Mouse (Mus musculus): Measurements from ENCODE around the gene Ccm2.

The Ccm2 gene

DNA sequence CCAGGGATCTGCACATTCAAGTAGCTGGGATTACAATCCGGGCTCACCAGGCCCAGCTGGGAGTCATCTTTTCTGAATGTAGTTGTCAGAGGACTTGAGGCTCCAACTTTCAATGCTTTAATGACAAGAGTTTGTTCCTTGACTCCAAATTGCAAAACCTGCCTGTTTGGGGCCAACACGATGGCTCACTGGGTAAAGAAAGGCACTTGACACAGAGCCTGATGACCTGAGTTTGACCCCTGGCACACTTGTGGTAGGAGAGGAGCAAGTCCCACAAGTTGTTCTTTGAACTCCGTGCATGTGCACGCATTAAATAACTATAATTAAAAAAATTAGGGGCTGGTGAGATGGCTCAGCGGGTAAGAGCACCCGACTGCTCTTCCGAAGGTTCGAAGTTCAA lies 16.7 kb upstream of the Ccm2 start:
- no peak for DNase-seq (ENCODE audit: low spot score)

DNA sequence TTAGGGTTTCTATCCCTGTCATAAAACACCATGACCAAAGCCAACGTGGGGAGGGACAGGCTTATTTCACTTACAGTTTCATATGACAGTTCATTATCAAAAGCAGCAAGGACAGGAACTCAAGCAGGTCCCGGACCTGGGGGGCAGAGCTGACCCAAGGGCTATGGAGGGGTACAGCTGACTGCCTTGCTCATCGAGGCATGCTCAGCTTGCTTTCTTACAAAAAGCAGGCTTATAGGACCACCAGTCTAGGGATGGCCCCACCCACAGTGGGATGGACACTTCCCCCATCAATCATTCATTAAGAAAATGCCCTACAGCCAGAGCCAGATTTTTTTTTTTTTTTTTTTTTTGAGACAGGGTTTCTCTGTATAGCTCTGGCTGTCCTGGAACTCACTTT lies 15.9 kb upstream of the Ccm2 start:
- DNase-seq (ENCODE audit: low spot score), result no peak

DNA sequence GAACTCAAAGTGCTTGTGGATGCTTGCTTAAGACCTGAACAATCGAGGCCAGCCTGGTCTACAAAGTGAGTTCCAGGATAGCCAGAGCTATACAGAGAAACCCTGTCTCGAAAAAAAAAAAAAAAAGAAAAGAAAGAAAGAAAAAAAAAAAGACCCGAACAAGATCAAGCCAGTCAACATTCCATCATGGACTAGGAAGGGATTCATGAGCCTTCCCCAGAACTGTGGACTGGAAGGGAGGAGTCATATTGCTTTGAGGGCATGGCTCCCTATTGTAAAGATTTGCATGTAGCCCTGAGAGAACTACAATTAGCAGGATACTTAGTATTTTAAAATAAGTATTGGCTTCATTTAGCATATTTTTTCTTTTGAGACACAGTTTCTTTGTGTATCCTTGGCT lies 2.0 kb upstream of the Ccm2 start:
- DNase-seq (ENCODE audit: low spot score), result no peak

DNA sequence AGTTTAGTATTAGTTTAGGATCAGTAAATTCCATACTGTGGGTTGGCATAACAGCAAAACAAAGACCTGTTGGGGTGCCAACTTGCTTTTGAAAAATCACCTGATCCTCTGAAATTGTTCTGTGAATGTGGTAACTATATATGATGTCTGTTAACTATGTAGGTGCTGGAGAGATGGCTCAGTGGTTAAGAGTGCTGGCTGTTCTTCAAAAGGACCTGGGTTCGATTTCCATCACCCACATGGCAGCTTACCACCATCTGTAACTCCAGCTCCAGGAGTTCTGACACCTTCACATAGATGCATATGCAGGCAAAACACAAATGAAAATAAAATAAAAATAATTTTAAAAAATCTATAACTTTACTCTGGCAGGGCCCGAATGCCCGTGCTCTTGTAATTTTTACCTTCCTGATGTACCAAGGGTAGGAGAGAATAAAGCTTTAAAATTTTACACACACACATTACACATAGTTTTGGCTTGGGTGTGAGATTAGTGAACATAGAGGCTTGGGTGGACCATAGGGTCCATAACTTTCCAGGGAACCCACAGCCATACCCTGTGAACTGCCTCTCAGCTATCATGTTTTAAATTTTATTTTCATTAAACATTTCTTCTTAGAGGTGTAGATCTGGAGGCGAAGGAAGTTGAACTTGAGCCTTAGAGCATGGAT lies 1.4 kb upstream of the Ccm2 start:
- DNase-seq (ENCODE audit: low spot score), result no peak

DNA sequence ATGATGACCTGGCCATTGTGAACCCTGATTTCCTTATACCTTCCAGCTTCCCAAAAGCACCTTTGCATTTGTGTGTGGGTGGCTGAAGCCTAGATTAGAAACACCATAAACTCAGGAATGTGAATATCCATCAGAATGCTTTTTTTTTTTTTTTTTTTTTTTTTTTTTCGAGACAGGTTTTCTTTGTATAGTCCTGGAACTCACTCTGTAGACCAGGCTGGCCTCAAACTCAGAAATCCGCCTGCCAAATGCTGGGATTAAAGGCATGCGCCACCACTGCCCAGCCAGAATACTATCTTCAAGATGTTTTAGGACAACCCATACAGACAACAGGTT lies 862 bp upstream of the Ccm2 start:
- DNase-seq (ENCODE audit: low spot score), result no peak

DNA sequence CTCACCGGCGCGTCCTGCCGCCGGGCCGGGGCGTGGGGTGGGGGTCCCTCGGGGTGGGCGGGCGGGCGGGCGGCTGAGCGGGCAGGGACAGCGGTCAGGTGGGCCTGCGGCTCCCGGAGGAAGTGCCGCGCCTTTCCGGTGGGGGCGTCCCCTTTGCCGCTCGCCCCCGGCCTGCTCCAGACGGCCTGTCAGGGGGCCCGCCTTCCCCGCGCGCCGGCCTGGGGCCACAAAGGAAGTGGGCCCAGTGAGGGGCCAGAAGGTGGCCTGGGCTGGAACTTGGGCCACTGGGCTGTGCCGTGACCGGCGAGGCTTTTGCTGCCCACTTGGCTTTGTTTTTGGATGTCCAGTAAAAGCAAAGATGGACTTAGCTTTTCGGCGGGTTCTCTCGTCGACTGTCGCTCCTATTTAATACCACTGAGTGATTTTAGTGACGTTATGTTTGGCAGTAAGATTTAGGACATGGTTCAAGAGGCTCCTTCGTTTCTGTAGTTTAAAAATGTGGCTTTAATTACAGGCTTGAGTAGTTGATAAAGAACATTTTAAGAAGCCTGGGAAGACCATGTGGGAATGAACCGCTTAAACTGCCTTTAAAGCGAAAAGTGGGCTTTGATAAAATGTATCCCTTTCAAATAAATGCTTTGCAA lies 472 bp downstream of the Ccm2 start:
- DNase-seq (ENCODE audit: low spot score), result peak; percentile 82

DNA sequence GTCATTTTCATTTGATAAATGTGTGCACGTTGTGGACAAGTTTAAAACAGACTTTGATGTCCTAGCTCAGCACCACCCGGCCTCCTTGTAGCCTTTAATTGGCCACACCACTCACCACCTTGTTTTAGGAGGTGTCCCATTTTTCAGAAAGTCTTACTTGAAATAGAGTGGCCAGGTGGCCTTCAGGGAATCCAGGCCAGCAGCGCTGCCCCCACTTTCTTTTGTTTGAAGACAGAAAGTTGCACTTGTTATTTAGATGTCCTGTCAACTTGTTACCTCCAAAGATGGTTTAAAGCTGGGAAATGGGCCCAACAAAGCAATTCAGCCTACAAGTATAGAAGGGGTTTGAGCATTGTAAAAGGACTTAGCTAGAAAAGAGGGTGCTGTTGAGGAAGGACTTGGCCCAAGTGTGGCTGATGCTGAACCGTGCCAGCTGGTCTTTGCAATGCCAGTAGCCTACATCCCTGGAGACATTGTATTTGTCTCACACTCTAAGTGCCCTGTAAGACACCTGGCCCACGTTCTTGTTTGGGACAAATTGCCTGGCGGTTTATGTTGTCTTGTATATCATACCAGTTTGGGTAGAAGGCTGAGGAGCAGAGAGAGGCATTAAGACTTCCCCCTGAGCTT lies 1.1 kb downstream of the Ccm2 start:
- DNase-seq (ENCODE audit: low spot score), result no peak

DNA sequence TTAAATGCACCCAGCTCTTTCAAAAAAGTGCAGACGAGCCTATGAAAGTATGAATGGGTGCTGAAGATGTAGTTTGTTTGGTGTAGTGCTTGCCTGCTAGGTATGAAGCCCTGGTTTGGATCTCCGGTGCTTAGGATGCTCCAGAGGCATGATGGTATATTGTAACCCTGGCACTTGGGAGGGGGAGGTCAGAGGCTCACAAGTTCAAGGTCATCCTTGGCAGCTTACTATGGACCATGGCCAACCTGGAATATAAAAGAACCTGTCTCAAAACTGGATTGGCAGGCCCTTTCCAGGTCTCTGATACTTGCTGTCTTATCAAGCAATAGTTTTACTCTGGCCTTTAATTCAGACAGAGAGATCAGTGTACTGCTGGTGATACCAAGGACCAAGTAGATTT lies 3.1 kb downstream of the Ccm2 start:
- no peak for DNase-seq (ENCODE audit: low spot score)

DNA sequence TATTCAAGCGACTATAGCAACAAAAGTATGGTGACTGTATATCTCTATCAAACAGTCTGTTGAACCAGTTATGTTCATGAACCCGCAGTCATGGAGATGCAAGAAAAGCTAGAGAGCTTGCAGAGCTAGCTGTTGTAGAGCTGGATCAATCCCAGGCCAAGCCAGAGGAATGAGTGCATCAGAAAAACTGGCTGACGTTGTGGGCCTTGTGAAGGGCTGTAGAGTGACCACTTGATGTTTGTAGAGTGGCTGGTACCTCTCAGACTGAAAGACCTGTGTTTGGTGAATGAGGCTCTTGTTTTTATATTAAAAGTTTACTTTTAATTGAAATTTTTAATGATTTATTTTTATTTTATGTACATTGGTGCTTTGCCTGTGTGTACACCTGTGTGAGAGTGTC lies 3.5 kb downstream of the Ccm2 start:
- no peak for DNase-seq (ENCODE audit: low spot score)

DNA sequence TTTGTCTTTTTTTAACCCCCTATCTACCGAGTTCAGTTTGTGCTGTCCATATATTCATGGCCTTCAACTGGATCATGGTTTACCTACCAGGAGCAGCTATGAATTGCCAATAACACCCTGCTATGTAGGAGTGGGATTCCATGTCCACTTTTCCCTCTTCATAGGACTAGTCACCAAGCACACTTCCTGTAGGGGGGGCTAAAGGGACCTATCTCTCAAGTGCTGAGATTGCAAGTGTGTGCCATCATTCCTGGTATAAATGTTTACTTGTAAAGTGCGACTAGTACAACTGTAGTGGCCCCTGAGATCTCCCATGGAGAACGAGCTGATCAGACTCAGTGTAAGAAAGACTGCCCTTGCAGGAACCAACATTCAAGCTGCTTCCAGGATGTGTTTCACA lies 11.5 kb downstream of the Ccm2 start:
- no peak for DNase-seq (ENCODE audit: low spot score)

DNA sequence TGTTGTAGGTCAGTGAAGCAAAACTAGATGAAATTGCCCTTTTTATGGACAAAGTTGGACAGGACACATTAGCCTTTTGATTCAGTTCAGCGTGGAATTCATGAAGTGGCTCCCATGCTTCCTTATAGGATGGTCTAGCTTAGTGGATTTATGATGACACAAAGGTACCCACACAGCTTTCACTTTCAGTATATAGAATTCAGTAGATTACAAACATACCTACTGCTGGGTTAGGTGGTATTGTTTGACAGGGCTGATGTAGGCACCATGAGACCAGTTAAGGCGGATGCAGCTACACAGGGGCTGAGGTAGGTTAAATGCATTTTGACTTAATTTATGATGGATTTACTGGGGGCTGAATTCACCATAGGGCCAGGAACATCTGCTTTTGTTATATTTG lies 13.3 kb downstream of the Ccm2 start:
- no peak for DNase-seq (ENCODE audit: low spot score)

DNA sequence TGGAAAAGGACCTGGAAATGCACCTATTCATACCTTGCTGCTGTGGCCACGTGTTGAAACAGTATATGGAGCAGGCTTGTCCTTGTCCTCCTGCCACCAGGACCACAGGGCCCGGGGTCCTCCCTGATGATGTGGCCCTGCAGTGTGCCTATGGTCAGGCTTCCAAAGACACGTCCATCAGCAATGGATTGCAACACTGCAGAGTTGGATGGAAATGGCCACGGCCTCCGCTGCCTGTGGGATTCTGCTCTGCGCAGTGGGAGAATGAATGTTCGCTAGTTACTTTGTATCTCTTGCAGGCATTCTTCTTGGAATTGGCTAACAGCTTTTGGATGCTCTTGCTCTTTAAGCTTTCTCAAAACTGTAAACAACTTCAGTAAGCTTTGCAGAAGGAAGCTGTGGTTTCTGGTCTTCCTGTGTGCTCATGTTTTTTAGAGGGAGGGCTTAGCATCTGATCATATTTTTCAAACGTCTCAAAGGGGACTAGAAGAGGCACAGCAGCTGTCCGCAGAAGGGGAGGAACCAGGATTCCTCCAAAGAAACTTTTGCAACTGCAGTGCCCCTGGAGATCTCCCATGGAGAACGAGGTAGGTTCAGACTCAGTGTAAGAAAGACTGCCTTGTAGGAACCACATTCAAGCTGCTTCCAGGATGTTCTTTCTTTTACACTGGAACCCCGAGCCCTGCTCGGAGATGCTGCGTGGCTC lies 14.1 kb downstream of the Ccm2 start:
- DNase-seq (ENCODE audit: low spot score), result no peak

DNA sequence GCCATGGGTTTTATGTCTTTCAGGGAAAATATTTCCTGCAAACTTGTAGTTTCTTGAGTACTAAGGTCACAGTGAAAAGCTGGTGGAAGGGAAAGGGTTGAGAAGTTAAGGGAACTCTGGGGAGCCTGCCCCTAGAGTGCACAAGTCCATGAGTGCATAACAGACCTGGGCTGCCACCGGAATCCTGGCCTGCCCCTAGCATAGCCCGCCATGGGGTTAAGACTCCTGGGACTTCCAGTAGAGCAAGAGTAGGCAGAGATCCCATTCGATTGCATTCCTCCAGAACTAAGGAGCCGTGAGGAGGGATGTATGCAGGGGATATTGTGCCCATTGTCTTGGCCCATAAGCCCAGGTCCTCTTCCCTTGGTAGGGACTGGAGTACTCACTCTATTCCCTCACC lies 14.8 kb downstream of the Ccm2 start:
- DNase-seq (ENCODE audit: low spot score), result no peak

DNA sequence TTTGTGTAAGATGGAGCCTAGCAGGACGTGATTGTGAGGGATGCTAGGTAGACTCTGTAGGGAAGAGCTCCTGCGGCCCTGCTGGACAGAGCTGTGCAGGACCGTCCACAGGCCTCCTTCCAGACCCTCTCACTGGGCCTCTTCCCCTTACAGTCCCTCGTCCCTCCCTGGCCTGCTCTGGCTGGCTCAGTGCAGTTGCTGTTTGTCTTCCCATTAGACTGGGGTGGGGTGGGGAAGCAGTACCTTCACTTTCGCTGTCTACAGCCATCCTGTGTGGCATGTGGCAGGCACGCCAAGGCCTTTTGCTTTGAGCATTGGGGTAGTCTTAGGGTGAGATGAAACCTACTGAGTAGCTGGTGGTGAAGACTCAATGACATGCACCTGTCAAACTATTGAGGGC lies 15.7 kb downstream of the Ccm2 start:
- no peak for DNase-seq (ENCODE audit: low spot score)

DNA sequence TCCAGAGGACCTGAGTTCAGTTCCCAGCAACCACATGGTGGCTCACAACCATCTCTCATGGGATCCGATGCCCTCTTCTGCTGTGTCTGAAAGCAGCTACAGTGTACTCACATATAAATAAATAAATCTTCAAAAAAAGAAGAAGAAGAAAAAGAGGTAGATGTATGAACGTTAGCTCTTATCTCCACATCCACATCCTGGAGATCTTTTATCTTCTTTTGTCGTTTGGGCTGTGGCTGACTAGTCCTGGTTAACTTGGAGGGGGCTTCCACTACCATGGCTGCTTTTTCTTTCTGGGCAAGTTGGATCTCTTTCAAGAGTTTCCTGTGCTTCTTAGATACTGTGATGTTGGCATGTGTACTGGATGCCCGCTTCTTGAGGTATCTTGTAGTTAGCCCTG lies 16.5 kb downstream of the Ccm2 start:
- no peak for DNase-seq (ENCODE audit: low spot score)

DNA sequence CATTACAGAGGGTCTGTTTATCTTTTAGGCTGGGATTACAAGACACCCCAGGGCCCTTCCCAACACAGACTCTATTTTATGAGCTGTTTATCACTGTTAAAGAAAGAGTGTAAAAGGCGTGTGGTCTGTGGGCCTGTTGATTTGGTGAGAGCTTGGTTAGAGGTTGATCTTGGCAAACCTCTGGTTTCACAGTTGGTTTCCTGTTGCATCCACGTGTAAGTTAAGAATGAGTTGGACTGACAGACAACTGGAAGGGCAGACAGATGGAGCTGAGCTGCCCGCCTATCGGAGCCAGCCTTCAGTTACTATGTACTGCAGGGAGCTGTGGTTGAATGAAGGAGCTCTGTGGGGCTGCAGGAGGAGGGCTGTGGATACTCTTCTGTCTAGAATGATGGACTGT lies 19.8 kb downstream of the Ccm2 start:
- DNase-seq (ENCODE audit: low spot score), result no peak

DNA sequence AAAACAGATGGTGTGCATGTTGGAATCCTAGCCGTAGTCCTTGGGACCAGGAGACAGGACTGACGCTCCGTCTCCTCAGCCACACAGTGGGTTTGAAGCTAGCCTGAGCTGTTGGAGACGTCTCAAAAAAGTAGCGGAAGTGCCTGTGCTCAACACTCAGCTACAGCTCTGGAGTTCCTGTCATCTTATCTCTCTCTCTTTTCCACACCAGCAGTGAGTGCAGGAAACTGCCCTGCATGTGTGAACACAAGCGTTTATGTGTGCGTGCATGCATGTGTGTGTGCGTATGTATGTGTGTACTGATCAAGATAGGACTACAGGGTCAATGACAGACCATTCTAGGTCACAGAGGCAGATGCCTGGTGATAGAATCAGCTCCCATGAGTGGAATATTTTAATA lies 21.3 kb downstream of the Ccm2 start:
- no peak for DNase-seq (ENCODE audit: low spot score)

DNA sequence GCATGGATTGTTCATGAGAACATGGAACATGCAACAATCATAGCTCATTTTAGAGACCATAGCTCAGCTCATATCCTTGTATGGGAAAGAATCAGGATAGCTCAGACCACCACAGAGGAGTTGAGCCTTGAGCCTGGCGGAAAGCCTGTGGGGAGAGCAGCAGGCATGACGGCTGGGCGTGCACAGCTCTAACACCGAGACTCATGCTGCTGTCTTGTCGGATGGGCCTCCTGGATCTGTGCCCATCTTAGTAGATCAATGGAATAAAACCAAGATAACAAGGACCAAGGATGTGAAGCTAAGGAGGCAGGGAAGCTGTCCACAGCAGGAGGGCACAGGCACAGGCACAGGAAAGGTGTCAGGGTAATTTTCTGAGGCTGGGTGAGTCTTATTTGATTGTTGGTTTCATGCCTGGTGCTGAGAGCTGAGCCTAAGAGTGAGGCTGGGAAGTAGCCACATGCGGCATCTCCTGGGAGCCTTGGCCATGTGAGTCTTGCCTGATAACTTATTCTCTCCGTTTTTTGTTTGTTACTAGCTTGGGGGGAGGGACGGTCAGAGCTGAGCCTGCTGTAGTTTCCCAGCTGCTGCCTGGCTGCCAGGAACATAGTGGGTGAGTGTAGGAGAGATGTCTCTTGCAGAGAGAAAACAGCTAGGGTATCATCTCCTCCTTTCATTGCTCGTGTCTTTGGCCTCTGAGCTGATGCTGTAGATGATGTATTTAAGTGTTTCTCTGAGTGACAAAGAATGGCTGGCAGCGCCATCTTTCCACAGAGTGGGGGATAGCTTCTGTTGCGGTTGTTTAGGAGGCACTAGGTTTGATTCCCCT lies 22.1 kb downstream of the Ccm2 start:
- no peak for DNase-seq (ENCODE audit: low spot score)

DNA sequence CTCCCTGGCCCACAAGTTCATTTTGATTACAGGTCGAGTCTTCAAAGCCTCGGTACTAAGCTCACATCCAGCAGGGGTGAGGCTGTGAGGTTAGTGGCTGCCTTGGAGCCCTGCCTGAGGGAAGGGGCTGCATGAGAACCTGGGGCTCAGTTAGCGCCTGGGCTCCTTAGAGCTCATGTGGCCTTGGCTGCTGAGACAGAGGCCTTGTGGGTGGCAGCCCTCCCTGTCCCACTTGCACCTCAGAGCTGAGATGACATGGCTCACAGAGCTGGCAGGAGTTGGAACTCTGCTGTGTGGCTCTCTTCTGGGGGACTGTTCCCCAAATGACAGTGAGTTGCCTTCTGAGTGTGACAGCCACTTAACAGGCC lies 22.7 kb downstream of the Ccm2 start:
- DNase-seq (ENCODE audit: low spot score), result no peak

DNA sequence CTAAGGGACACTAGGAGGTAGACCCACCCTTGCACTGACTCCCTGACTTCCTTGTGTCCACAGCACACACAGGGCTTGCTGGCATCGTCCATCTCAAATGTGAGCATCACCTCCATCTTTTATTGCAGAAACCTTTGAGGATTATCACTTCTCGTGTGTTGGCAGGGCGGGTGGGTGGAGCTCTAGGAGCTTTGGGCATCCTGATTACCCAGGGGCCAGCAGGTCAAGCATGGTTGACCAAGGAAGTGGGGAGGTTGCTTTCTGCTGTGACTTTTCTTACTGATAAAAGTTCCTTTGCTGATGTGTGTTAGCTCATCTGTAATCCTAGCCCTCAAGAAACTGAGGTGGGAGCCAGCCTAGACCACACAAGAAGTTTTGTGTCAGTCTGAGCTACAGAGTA lies 29.5 kb downstream of the Ccm2 start:
- no peak for DNase-seq (ENCODE audit: low spot score)

DNA sequence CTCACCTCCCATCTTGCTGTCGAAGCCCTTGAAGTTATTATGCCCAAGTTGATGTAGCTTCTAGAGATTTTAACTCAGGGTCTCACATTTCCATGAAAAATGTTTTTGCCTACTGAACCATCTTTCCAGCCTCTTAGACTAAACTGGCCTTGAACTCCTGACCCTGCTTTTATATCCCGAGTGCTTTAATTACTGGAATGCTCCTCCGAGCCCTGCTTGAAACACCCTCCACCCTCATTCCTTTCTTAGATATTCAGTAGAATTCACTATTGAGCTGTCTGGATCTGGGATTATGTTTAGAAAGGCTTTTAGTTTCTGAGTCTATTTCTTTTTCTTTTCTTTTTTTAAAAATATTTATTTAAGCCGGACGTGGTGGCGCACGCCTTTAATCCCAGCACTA lies 32.7 kb downstream of the Ccm2 start:
- DNase-seq (ENCODE audit: low spot score), result no peak

DNA sequence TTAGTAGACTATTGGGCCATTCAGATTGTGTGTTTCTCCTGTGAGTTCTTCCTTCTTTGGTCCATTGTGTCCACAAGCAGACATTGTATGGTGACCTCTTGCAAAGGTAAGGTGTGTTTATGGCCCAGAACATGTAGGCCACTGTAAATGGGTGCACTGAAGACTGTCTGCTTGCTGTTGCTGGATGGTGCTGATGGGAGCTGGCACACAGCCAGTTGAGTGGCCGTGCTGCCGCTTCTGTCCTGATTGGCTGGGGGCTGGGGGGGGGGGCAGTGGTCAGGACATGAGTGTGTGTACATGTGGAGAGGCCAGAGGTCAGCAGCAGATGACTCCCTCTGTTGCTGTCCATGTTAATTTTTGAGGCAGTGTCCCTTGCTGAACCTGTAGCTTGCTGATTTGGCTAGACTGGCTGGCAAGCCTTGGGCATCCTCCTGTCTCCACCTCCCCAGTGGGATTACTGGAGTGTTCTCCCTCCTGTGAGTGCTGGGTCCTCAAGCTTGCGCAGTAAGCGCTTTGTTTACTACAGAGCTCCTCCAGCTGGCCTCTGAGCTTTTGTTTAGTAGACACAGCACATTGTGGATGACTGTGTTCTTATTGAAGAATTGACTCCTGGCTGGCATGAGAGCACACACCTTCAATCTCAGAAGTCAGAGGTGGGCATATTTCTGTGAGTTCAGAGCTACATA lies 33.5 kb downstream of the Ccm2 start:
- no peak for DNase-seq (ENCODE audit: low spot score)
